Mouse (Mus musculus) adrenal gland, postnatal 14 days (tissue): ENCODE data around the gene Plxnc1. TPM values are rescaled to one million over a fixed set of nuclear protein-coding genes. Genes with fewer than 3 reads are reported as not detected.

Experiments used
- DNase-seq: peaks from one replicate; pipeline ENCODE4 v3.0.0; 2021; ENCODE audit warnings: mixed read lengths
- total RNA-seq: library from RNA; stranded (reverse); gene quantifications from 2 replicates; pipeline ENCODE4 v1.2.3, GENCODE M21; 2021

Gene Plxnc1
- total RNA-seq, 1 experiment from 2014 or later: 4.1 TPM

DNA sequence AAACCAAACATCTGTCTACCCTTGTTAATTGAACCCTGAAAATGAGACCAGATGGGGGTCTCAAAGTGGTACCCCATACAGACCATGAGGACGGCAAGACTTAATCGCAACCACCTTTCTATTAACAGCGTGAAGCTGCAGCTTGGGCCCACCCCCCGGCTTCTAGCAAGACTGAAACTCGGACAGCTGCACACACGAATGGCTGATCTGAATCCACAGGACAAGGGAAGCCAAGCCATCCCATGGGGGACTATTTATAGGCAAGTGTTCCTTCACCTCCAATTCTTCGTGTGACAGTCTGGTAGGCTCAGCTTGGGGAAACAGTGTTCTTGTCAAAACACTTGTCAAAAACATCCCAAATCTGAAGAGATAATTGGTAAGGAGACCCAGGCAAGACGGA lies 24.1 kb downstream of the Plxnc1 start:
- DNase-seq: no peak

DNA sequence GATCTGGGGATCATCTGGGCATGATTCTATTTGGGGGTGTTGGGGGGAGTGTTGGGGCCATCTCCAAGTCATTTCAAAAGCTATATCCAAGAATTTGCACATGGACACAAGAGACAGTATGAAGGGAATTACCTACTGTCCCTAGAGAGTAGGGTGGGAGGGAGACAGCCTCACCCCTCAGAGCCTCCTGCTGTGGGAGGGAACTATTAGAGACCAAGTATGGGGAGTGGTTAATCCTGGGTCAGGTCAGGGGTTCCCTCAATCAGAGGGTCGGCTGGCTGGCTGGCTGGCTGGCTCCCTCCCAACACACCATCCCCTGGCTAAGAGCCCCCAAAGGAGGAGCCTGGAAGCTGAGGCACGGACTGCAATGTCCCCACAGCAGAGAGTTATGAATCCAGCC lies 24.7 kb downstream of the Plxnc1 start:
- DNase-seq: no peak

DNA sequence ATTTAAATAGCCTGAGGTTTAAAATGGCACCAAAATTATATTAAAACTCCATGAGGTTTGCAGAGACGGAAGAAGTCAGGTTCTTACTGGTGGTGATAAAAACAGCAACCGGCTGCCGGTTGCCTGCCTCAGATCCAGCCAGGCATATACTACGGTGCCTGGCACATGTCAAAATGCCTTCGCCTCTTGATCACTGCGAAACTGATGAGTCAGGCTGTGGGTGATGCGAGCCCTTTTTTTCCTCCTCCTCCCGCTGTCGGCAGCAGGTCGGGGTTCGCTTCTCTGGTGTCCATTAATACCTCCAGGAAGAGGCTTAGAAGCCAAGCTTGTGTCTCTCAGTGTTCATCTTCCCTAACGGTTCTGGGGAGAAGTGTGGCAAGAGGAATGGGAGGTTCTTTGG lies 25.1 kb downstream of the Plxnc1 start:
- DNase-seq: peak; percentile 61

DNA sequence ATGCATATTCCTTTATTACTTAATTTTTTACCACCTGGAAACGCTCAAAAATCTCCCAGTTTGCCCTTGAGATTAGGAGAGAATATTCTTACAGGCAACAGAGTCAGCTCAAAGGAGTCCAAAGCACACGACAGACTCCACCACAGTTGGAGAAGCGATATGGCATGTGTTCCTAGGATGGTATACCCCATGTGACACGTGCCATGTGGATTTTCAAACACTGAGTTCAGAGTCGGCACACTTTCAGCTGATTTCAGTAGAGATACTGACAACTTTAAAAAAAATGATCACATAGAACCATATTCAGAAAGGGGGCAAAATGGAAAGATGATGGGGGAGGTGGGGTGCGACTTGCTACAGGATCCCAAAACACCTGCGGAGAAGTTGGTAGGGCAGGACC lies 26.0 kb downstream of the Plxnc1 start:
- DNase-seq: no peak

DNA sequence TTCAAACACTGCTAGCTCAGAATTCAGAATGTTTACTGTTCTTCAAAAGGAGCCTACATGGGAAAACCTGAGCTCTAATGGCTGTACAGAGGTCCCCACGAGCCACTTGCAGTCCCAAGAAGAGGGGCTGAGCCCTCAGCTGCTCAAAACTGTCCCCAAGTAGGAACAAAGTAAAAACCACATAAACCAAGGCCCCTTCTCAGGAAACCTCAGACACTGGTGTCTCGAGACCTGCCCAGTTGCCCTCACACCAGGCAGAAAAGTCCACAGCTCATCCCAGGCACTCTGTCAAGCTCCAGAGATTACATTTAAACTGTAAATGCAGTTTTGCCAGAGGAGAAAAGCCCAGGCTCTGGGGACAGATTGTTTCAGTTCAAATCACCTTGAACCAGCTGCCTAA lies 26.6 kb downstream of the Plxnc1 start:
- DNase-seq: no peak

DNA sequence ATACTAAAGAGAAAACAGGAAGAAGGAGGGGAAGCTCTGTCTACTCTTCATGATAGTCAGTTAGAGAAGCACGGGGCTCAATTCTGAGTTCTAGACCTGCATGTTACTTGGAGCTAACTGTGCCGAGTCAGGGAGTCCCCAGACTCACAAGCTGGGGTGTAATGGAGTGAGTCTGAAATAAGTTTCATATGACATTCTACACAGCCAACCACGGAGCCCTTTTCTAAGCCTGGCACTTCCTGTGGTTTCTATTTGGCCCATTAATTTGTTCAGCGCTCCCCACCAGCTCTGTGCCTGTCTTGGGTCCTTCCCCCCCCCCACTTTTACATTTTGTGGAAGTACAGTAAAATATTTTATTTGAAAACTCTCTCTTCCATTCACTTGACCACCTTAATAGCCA lies 27.3 kb downstream of the Plxnc1 start:
- no peak for DNase-seq

DNA sequence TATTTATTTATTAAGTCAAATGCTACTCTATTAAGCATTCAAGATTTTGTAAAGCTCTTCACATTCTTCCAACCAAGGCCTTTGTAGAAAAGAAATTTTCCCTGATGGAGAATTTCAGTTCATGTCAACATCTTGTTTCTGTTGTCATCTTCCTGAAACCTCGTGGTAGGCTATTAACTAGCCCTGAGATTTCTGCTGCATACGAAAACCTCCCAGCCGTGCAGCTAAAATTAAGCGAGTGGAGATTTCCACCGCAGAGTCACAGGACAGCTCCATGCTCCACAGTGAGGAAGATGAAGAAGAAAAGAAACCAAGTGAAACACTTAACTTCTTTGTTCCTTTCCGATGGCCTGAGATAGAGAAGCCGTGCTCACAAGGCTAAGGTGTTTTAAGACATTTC lies 28.0 kb downstream of the Plxnc1 start:
- no peak for DNase-seq

DNA sequence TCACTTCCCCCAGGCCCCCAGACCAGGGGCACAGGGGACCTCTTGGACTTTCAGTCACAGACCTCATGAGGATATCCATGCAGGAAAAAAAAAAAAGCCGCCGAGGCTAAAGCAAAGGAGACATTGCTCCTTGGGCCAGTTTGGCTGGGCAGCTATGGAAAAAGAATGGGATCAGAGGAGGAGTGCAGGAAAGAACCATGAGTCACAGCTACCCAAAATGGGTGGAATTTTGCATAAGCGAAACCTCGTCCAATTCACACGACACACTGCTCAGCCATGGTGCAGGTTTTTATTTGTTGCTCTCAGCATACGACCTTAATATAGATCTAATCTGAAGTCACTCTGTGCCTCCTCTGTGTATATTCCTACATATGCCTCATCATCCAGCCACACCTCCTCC lies 28.9 kb downstream of the Plxnc1 start:
- no peak for DNase-seq

DNA sequence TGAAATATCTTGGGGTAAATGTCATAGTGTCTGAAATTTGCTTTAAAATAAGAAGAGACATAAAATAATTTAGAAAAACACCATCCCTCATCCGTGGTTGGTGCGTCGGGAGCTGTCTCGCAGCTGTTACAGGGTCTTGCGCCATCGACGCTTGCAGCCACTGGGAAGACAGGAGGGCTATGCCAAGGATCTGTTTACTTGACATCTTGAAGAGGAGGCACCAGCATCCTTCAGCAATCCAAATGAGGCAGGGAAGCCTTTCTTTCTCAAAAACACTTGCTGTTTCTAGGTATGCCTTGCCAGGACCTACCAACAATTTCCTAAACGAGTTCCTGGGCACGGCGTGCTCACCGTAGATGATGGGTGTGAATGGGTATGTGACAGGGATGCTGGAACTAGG lies 30.6 kb downstream of the Plxnc1 start:
- no peak for DNase-seq

DNA sequence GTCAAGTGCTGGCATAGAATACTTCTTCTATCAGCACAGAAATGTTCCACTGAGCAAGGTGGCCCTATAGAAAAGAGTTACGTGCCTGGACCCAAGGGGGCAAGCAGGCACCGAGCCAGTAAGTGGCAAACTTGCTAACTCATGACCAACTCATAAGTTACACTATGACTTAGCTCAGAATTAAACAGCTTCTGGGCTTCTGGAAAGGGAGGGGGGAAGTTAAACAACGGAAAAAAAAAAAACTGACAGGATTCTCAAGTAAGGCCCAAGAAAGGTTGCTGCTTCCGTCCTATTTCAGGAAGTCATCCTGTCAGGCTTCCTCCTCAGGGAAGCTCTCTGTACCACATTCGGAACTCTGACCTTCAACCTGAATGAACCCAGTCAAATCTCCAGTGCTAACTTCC lies 31.3 kb downstream of the Plxnc1 start:
- DNase-seq: no peak

DNA sequence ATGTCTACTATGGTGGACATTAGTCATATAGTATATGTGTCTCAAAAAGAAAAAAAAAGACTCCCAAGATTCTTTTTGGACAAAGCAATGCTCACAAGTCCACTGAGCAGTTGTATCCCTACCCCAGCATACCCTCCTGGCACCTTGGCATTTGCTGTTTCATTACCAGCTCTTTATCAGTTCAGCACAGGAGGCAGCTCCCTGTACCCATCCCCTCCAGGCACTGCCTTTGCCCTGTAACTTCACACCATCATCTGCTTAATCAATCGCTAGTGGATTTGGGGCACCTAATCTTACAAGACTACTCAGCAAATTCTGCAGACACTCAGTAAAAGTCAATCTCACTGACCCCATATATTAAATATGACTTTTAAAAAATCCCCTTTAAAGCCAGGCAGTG lies 32.1 kb downstream of the Plxnc1 start:
- DNase-seq: no peak

DNA sequence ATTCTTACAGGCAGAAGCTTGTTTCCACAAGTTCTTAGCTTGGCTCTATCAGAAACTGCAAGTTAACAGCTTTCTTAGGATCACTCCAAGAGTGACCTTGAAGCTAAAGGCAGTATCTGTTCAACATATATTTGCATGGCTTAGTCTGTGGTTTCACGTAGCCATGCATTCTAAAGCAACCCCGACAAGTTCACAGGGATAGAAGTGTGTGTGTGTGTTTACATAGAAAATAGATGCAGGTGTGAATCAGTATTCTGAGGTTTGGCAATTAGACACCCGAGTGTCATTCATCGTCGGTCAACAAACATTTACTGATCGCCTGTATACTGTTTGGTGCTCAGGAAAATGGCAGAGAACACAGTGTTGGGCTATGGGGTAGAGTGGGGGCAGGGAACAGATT lies 33.5 kb downstream of the Plxnc1 start:
- DNase-seq: no peak

DNA sequence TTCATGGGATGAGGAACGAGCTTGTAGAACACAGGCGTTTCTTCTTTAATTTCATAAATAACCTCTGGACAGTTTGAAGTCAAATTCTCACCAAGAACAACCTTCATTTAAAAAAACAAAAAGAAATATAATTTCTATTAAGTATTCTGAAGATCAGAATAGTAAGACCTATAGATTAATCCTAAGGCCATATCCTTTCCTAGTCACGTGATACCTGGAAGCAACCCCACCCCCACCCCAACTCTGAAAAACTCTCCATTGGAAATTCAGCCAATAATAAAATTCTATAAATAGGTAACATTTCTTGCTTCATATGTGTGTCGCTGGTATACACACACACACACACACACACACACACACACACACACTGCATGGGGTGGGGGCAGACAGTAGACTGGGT lies 34.1 kb downstream of the Plxnc1 start:
- no peak for DNase-seq

DNA sequence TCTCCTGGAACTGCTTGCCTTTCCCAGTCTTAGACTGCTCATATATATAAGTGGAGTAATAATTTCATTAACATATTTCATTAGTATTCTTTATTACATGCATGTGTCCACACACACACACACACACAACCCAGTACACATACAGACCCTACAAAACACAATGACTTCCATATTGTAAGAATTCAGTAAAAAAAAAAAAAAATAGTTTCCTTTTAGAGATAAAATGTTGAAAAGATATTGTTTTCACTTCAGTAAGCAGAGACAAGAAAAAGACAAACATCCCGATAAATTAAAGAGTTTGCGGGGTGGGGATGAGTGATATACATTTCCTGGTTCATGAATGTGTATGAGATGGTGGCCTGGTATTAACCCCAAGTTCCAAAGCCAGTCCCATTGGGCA lies 34.8 kb downstream of the Plxnc1 start:
- DNase-seq: no peak

DNA sequence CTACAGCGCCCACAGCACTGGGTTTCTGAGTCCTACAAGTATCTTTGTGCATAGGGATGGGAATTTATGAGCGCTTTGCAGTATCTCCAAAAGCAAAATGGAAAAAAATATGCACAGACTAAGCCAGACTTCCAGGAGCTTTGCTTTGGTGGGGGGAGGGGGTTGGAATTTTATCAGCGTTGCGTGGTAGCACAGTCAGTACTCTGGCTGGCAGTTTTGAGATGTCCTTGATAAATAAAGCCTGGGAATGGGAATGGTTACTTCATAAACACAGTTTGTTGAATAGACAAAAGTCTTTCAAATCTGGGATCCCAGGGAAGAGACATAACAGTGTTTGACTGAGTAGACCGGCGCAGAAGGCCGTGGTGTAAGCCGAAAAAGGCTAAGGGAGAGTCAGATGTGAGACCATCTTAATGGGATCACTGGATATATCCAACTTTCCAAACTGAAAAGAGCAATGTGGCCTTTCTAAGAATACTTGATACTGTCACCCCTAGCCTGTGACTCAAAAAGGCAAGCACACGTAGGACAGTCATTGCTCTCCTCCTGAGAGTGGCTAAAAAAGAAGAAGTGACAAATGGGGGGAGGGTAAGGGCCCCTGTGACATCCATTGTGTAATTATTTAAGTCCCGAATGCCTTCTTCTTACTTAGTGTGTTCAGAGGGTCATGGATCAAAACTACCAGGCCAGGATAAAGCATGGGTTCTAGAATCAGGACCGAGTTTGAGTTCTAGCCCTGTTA lies 35.5 kb downstream of the Plxnc1 start:
- peak; percentile 21 for DNase-seq

DNA sequence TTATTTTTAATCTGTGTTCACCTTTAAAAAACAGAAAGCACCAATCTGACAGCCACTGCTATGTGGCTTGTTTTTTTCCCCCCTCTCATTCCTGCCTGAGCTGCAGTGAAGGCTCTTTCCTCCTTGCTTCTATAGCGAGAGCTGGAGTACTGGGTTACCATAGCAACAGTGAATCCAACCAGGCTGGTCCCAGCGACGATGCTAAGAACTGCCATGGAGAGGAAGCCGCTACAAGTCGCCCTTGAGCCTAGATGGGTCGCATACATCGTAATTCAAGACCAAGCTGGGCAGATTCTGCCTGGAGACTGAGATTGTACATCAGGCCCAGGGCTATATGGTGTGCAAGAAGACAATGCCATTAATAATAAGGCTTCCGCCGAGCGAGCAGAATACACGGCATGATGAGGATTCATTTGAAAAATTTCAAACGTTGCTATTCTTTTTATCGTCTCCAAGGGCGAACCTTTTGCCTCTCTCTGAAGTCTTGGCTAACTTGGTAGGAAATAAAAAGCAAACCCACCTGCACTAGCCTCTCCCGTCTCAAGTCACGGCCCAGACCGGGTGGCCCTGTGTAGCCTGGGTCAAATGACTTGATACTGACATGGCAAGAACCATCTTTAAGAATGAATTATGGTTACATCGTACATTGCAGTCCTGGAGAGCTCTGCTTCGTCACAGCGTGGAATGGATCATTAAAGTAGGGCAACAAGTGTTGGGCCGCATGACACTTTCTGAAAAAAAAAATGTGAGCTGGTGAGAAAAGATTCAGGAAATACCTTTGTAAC lies 38.8 kb downstream of the Plxnc1 start:
- DNase-seq: peak; percentile 27

DNA sequence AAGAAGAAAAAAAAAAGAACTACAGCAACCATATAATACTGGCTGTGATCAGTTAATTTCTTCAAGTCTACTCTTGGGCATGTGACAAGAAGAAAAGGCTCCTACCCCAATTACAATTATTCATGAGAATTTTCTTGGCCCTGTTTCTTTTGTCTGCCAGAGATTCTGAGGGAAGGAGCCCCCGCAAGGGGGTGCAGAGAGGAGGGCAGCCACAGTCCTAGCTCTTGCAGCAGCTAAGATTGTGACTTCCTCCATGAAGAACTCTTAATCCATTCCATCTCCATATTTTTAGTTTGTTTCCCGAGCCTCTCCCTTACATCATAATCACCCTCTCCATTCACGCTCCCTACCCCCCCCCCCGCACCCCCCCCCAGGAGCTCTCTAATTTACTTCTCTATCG lies 39.4 kb downstream of the Plxnc1 start:
- no peak for DNase-seq

DNA sequence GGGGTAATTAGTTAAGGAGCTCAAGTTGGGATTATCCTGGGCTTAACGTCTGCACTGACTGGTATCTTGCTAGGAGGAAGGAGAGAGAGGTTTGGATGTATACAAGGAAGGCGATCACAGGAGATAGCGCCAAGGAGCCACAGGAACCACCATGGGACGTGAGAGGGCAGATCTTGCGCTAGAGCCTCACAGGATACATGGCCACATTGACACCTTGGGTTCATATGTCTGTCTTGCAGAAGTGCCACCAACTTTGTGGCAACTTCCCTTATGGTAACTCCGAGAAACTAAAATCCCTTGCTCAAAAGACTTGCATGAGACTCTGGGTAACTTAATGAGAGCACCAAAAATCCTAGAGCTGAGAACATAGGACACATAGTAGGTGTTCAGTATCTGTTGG lies 47.7 kb downstream of the Plxnc1 start:
- DNase-seq: no peak

DNA sequence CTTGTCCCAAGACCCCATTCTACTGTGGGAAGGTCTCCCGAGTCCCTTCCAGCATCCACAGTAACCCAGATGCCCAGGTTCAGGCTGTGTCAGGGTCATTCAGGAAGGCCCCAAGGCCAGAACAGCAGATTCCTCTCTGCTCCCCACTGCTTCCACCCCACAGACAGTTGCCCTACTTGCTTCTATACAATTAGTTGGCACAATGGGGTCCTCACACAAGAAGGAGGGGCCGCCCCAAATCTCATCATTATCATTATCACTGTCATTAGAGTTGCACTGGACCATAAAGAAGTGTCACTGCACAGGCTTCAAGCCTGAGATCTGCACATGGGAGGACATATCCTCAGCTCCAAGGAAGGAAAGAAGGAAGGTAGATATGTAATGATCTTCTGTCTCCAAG lies 48.3 kb downstream of the Plxnc1 start:
- DNase-seq: no peak

DNA sequence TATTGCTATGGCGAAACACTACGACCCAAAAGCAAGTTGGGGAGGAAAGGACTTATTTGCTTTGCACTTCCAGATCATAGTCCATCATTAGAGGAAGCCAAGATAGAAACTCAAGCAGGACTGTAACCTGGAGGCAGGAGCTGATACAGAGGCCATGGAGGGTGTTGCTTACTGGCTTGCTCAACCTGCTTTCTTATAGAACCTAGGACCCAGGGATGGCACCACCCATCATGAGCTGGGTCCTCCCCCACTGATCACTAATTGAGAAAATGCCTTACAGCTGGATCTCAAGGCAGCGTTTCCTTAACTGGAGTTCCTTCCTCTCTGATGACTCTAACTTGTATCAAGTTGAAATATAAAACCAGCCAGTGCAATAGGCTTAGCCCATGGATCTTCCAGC lies 48.8 kb downstream of the Plxnc1 start:
- DNase-seq: no peak

DNA sequence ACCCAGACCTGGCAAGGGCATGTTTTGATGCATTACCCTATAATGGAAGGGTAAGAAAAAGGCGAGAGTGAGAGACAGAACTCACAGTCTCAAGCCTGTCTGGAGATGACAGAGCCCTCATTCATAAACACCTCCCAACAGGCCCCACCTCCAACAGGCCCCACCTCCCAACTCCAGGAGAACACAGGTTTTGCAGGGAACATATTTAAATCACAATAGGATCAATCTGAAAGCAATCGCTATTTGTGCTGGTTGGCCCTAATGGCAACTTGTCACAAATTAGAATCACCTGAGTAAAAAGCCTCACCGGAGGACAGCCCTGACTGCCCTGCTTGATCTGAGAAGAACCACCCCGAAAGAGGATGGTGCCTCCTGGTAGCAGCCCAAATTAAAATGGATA lies 54.9 kb downstream of the Plxnc1 start:
- no peak for DNase-seq

DNA sequence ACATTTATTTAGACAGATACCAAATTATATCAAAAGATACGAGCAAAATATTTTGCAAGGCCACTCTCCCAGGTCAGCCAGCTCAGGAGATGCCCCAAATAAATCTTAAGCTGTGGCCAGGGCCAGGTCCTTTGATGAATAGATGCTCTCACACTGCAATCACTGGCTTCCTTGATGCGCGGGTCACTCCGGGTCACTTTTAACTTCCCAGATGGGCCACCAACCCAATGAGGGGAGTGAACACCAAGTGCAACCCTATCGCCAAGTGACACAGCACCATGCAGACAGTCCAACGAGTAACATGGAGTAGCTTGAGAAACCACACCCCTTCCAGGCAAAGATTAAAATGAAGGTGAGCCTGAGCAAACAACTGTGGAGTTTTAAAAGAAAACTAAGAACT lies 61.4 kb downstream of the Plxnc1 start:
- DNase-seq: peak; percentile 61

DNA sequence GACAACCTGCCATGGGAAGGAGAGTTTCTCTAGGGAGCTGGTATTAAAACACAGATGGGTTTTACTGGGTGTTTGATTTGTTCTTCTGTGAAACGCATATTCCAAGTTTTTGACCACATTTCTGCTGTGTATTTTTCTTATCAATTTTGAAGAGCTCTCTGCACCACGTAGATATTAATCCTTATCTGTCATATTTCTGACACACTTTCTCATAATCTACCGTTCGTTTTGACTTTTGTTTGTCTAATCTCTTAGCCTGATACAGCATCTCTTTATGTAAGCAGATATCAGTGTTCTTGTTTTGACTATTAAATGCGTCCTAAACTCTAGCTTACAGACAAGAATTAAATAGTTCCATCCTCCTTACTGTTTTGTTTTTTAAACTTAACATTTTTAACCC lies 73.1 kb downstream of the Plxnc1 start:
- no peak for DNase-seq

DNA sequence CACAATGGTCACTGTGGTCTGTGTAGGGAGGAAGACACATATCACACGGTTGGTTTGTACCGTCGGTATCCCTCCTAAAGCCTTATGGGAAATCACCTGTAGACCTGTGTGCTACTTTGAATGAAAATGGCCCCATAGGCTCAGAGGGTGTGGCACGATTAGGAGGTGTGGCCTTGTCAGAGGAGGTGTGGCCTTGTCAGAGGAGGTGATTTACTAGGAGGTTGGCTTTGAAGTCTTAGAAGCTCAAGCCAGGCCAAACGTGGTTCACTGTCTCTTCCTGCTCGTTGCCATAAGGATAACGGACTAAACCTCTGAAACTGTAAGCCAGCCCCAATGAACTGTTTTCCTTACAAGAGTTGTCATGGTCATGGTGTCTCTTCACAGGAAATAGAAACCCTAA lies 73.5 kb downstream of the Plxnc1 start:
- DNase-seq: no peak
